Mouse (Mus musculus) cerebellum, adult 2 months (tissue): Measurements from ENCODE around the gene Olfr488.

Experiments used
- CTCF ChIP-seq: fragments of 200-500 bp; IDR thresholded peaks from 2 replicates; pipeline ENCODE4 v1.5.1; 2011; ENCODE audit warnings: low read depth, mild to moderate bottlenecking, control low read depth, low read length, moderate library complexity, borderline replicate concordance; ENCODE audit not compliant: insufficient read depth
- POLR2A ChIP-seq: fragments of 200-500 bp; IDR thresholded peaks from 2 replicates; pipeline ENCODE4 v1.6.1; 2011; ENCODE audit warnings: low read length, control low read depth, borderline replicate concordance; ENCODE audit not compliant: insufficient read depth

DNA sequence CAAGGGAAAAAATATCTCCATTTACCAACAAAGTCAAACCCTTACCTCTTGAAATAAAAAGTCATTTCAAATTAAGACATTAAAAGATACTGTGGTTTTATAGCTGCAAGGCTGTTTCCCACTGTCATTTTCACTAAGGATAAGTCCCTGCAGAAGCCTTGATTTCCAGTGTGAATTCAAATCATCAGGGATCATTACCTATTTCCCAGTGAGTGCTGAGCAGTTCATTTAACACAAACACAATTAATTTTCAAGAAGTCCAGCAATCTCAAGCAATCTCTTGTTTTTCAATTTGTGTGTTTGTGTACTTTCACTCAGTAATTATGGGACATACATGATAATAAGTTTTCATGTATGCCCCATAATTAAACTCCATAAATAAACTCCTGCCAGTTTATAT, at the start of gene Olfr488:
- TF ChIP-seq POLR2A (no peak), CTCF (no peak)
